Mouse (Mus musculus) cerebellum, adult 8-10 months (tissue): ENCODE results near the gene Sox9.

Experiments used
- DNase-seq: peaks from one replicate; pipeline ENCODE4 v3.0.0; 2022

Gene Sox9

GRCm38 (mm10) chr11:112801189-112801818 lies 19.3 kb downstream of the Sox9 start:
- DNase-seq, result no peak

GRCm38 (mm10) chr11:112807838-112808506 lies 25.9 kb downstream of the Sox9 start:
- no peak for DNase-seq

GRCm38 (mm10) chr11:112810447-112811151 lies 28.6 kb downstream of the Sox9 start:
- no peak for DNase-seq

- DNase-seq, result no peak
Observed at GRCm38 (mm10) chr11:112811152-112811871, 29.3 kb downstream of the Sox9 start.

GRCm38 (mm10) chr11:112817829-112818650 lies 36.0 kb downstream of the Sox9 start:
- DNase-seq, result no peak

GRCm38 (mm10) chr11:112818651-112819270 lies 36.7 kb downstream of the Sox9 start:
- DNase-seq, result no peak

- no peak for DNase-seq
Observed at GRCm38 (mm10) chr11:112821536-112821935, 39.5 kb downstream of the Sox9 start.

- no peak for DNase-seq
Observed at GRCm38 (mm10) chr11:112824146-112824545, 42.1 kb downstream of the Sox9 start.

GRCm38 (mm10) chr11:112826193-112827043 lies 44.4 kb downstream of the Sox9 start:
- no peak for DNase-seq

- no peak for DNase-seq
Observed at GRCm38 (mm10) chr11:112827044-112827347, 45.0 kb downstream of the Sox9 start.

- no peak for DNase-seq
Observed at GRCm38 (mm10) chr11:112828553-112829287, 46.7 kb downstream of the Sox9 start.

GRCm38 (mm10) chr11:112834245-112835005 lies 52.4 kb downstream of the Sox9 start:
- DNase-seq, result no peak

- DNase-seq, result no peak
Observed at GRCm38 (mm10) chr11:112835468-112836092, 53.6 kb downstream of the Sox9 start.
